Mouse (Mus musculus): ENCODE data around the gene Palld.

DNA sequence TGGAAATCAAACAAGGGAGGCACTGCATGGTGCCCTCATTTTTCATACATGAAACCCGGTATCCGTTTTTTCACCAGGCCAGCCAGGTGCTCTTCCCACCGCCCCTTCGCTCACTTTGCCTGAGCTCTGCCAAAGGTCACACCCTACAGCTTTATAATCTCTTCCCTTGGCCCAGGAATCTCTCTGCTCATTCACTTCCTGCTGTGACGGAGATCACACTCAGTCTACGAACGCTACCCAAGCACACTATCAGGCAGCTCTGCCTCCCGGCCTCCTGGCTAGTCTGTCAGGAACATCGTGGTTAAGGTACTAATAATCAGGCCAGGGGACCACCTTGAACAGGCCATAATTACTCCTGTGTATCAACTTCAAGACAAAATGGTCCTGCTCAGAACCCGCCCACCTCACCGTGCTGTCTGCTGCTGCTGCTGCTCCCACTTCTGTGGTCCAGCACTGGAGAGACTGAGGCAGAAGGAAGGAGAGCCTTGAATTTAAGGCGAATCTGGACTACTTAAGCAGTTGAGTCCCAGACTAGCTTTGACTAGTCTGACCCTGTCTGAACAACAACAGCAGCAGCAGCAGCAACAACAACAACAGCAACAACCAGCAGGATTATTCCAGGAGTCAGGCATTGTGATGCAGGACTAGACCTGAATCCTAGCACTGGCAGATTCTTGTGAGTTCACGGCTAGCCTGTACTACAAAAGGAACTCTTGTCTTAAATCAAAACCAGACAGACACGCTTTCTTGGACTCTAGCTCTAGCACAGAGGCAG is 187.0 kb downstream of the Palld start:
- TF ChIP-seq CTCF (conservative IDR thresholded peaks at IDR 0.05; ENCODE audit: insufficient read depth, insufficient read length, low read depth, low read length) (no peak), POLR2A (IDR thresholded peaks at IDR 0.05; ENCODE audit: low read depth, low read length) (no peak)

All from kidney, adult 2 months (tissue).